Comparison of ENCODE assay signal across 8 mouse cellular contexts in genomic region chr1:175028716-175029204, GRCm38 (mm10).
A peak's percentile ranks its signal among the peaks of the same experiment; 100 is the strongest.
DNase-seq lines count a peak whose midpoint lies in the region; ATAC-seq and TF ChIP-seq lines count a peak whose summit lies in the region.
"Had no signal": no experiment of that assay in that cellular context is flagged by ENCODE, and none has a peak within 500 bp of the region (broad histone marks: within the 10 kb centered on the region; RNA-seq: fewer than 3 reads in every experiment).

No protein-coding gene starts in this region.

- no peak overlapping the region for H3K4me2 ChIP-seq in lung, embryonic 16.5 days (ENCODE audit: low read depth, low read length)
- H3K4me2 ChIP-seq in lung, postnatal 0 days (replicated peaks; ENCODE audit: low read depth, low read length) = no peak overlapping the region
- peak overlapping the region; percentile 25 for H3K4me2 ChIP-seq in limb, embryonic 13.5 days (replicated peaks)
- H3K4me2 ChIP-seq: liver, embryonic 12.5 days had no signal

- no peak for TF ChIP-seq CTCF in lung, postnatal 0 days (IDR thresholded peaks at IDR 0.05)

- H3K9ac ChIP-seq in lung, embryonic 16.5 days (ENCODE audit: low read length) = no peak overlapping the region
- no peak overlapping the region for H3K9ac ChIP-seq in lung, postnatal 0 days (replicated peaks; ENCODE audit: low read depth)
- no peak overlapping the region for H3K9ac ChIP-seq in limb, embryonic 13.5 days
- H3K9ac ChIP-seq: liver, embryonic 12.5 days had no signal

- no peak for DNase-seq in lung, postnatal 0 days (ENCODE audit: low spot score)
- peak; percentile 49 for DNase-seq in fibroblast of lung, adult 2 months (ENCODE audit: low read depth)
- DNase-seq in yolk sac, embryonic 10.5 days (ENCODE audit: low spot score) = peak; percentile 43
- no peak for DNase-seq in gastrocnemius, adult 18-20 months (ENCODE audit: low spot score)

- no peaks in the 10 kb centered on the region for H3K4me1 ChIP-seq in lung, embryonic 16.5 days (replicated peaks; ENCODE audit: control insufficient read depth, insufficient read depth, low read length)
- H3K4me1 ChIP-seq in lung, postnatal 0 days (ENCODE audit: insufficient read depth, low read depth, low read length) = no peaks in the 10 kb centered on the region
- H3K4me1 ChIP-seq in limb, embryonic 13.5 days = peaks cover 12% of the 10 kb centered on the region
- H3K4me1 ChIP-seq: liver, embryonic 12.5 days had no signal

- H3K36me3 ChIP-seq in lung, embryonic 16.5 days (ENCODE audit: control insufficient read depth, insufficient read depth, low read length) = no peaks in the 10 kb centered on the region
- no peaks in the 10 kb centered on the region for H3K36me3 ChIP-seq in lung, postnatal 0 days (ENCODE audit: insufficient read depth, low read length)
- H3K36me3 ChIP-seq in limb, embryonic 13.5 days = no peaks in the 10 kb centered on the region
- H3K36me3 ChIP-seq: liver, embryonic 12.5 days had no signal

- H3K27ac ChIP-seq in lung, embryonic 16.5 days (ENCODE audit: low read length) = no peak overlapping the region
- no peak overlapping the region for H3K27ac ChIP-seq in lung, postnatal 0 days (ENCODE audit: low read length)
- H3K27ac ChIP-seq in limb, embryonic 13.5 days = no peak overlapping the region; the same call in 1 of the 2 replicates
- H3K27ac ChIP-seq: liver, embryonic 12.5 days had no signal

- H3K9me3 ChIP-seq in lung, embryonic 16.5 days (ENCODE audit: control insufficient read depth, low read length) = no peaks in the 10 kb centered on the region
- no peaks in the 10 kb centered on the region for H3K9me3 ChIP-seq in lung, postnatal 0 days (ENCODE audit: low read length)
- H3K9me3 ChIP-seq in limb, embryonic 13.5 days = no peaks in the 10 kb centered on the region
- H3K9me3 ChIP-seq: liver, embryonic 12.5 days had no signal

- peak; percentile 26; the same call in 1 of the 2 replicates for ATAC-seq in lung, embryonic 16.5 days (ENCODE audit: low read depth)
- ATAC-seq in lung, postnatal 0 days = no peak
- peak; percentile 88 for ATAC-seq in limb, embryonic 13.5 days (ENCODE audit: low FRiP score, low read depth)
- ATAC-seq in megakaryocyte, adult 5-6 weeks (ENCODE audit: poor library complexity, severe bottlenecking) = no peak
- ATAC-seq: liver, embryonic 12.5 days had no signal

- no peaks in the 10 kb centered on the region for H3K27me3 ChIP-seq in lung, embryonic 16.5 days (ENCODE audit: control insufficient read depth, insufficient read depth, low read depth, low read length)
- no peaks in the 10 kb centered on the region for H3K27me3 ChIP-seq in lung, postnatal 0 days (replicated peaks; ENCODE audit: insufficient read depth, low read length)
- H3K27me3 ChIP-seq in limb, embryonic 13.5 days = no peaks in the 10 kb centered on the region
- H3K27me3 ChIP-seq: liver, embryonic 12.5 days had no signal

- H3K4me3 ChIP-seq in lung, embryonic 16.5 days (ENCODE audit: low read length) = no peak overlapping the region
- no peak overlapping the region for H3K4me3 ChIP-seq in lung, postnatal 0 days (ENCODE audit: low read depth, low read length)
- no peak overlapping the region for H3K4me3 ChIP-seq in limb, embryonic 13.5 days
- H3K4me3 ChIP-seq: liver, embryonic 12.5 days had no signal

- 13% methylated on average over 9 of the region's 9 CpGs for WGBS in lung, embryonic 16.5 days
- 16% methylated on average over 9 of the region's 9 CpGs for WGBS in lung, postnatal 0 days
- WGBS in limb, embryonic 13.5 days = 3% methylated on average over 9 of the region's 9 CpGs

- TF ChIP-seq EP300 in lung, postnatal 0 days (IDR thresholded peaks at IDR 0.05) = no peak

Comparison
In these comparisons a context has a peak if more than half of its experiments do, and no peak if none do; other contexts are left out.
1. ATAC-seq: peak in lung, embryonic 16.5 days (single experiment) and limb, embryonic 13.5 days (single experiment); none in lung, postnatal 0 days (single experiment) and megakaryocyte, adult 5-6 weeks (single experiment).
2. DNase-seq: peak in fibroblast of lung, adult 2 months (single experiment) and yolk sac, embryonic 10.5 days (single experiment); none in lung, postnatal 0 days (single experiment) and gastrocnemius, adult 18-20 months (single experiment).